Mouse (Mus musculus) heart, adult 8-10 months (tissue): Measurements from ENCODE around the gene Elp5. TPM values are rescaled to one million over a fixed set of nuclear protein-coding genes. Genes with fewer than 3 reads are reported as not detected.
A peak's percentile ranks its signal among the peaks of the same experiment; 100 is the strongest.

Source experiments
- DNase-seq: peaks from one replicate; pipeline ENCODE4 v3.0.0; 2022; ENCODE audit warnings: low spot score
- total RNA-seq, 4 experiments: library from RNA; stranded (reverse); gene quantifications; 2 replicates each; pipeline ENCODE4 v1.2.4; 2022

Elp5 gene
- total RNA-seq, 4 experiments from 2014 or later: 41.7 to 57.3 (median 48.1) TPM

DNA sequence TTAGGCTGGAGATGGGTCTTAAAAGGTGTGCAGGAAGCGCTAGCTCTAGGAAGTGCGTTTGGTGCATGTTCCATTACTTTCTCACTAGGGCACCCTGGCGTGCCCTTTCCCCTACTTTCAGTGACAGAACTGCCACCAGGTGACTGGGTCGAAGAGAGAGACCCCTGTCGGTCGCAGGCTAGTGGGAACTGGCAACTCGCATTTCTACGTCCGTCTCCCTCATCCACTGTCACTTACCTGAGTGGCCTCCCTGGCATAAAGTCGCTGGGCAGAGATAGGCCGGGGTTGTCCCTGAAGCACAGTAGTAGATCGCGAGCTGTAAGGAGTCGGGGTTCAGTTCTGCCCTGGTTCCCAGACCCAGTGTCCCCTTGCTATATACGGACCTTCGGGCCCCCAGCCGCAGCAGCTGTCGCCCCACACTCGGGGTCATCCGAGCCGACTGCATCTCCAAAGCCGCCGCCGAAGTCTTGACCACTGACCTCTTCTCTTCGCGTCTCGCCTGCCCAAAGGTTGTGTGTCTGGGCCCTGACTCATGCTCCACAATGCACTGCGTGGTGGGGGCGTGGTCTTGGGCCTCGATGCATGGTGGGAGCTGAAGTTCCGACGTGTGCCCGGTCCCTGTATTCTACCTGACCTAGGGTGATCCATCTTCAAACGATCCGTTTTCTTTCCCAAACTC is 32.7 kb upstream of the Elp5 start, which contains the start of gene Acadvl:
Gene Acadvl (minus strand): TSS at position 532 of the 679 bp plus-strand sequence.
- peak; percentile 89 for DNase-seq

DNA sequence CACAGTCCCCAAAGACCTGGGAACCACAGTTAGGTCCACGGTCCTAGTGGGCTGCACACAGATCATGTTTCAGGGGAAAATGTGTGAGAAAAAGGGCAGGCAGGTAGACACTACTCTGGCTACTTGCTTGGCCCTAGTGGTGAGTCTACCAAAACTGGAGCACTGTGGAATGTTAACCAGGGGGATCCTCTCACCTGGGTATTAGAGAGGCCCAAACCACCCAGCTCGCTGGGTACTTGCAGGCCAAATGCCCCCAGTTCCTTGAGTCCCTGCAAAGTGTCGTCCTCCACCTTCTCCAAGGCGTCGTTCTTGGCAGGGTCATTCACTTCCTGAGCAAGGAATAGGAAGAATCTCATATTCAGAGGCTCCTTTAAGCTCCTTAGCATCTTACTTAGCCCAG is 31.7 kb upstream of the Elp5 start:
- DNase-seq: no peak

DNA sequence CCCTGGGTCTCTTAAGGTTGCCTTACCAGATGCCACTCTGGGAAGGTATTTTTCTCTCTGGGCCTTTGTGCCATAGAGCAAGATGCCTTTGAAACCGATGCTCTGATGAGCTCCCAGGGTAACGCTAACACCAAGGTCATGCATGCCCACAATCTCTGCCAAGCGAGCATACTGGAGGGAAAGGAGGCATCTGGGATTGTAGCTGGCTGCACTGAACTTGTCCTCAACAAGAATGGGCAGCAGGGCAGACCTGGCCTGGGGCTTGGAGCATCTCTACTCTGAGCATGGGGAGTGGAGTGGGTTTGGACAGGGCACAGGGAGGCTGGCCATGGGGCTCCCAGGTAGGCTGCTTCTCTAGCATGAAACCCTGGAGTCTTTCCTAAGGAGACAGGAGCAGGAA is 31.1 kb upstream of the Elp5 start:
- DNase-seq: no peak

DNA sequence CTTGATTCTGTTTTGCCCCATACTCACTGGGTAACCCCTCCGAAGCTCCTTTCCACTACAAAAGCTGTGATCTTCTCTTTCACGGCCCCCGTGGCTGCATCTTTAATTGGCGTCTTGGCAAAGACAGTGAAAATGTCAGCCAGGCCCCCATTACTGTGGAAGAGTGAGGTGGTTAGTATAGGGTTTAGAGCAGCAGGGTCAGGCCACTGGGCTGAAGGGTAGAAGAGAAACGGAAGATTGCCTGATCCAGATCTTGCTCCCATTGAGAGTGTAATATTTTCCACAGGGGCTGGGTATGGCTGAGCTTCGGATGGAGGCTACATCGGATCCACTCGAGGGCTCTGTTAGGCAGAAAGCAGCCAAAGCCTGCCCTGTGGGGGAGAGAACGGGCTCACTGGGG is 30.6 kb upstream of the Elp5 start:
- no peak for DNase-seq

DNA sequence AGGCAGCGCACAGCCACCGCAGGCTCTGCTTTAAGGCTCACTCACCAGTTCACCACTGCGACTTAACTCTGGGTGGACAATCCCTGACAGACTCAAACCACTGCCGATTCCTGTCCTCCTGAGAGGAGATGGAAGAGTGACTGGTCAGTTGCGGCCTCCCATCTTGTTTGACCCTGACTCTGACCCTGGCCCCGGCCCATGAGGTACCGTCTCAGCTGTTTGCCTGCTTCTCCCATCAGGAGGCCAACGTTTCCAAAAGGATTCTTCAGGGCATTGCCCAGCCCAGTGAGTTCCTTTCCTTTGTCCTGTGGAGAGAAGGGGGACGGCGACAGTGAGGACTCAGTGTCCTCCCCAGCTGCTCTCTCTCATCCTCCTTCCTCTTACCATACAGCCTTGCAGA is 28.6 kb upstream of the Elp5 start:
- DNase-seq: no peak

DNA sequence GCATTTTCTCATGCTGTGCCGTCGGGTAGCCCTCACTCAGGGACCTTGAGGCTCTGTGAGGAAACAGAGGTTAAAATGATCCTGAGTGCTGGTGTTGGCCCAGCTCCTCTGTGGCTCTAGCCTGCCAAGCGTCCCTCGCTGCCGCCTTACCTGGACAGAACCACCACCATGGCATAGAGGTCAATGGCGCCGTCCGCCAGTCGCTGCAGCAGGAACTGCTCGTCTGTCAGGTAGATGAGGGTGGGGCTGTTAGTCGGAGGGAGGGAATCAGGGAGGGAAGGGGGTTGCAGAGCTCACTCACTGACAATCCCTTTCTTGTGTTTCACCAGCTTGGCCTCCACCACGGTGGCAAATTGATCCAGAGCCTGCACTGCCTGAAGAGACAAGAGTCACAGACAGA is 28.2 kb upstream of the Elp5 start:
- no peak for DNase-seq

DNA sequence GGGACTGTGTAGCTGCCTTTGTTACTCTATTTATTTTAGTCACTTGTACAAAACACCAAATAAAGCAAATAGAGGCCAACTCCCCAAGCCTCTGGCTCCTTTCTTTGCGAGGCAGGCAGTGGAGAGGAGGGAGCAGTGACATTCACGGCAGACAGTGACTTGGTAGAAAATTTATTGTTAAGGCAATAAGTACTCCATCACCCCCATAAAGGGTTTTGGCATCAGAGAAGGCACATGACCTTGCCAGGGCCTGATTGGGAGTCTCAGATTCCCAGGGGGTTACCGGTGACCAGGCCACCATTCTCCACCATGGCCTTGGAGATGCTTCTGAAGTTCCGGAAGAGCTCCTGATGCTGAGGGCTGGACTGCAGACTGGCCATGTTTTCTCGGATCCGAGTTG is 27.7 kb upstream of the Elp5 start:
- no peak for DNase-seq

DNA sequence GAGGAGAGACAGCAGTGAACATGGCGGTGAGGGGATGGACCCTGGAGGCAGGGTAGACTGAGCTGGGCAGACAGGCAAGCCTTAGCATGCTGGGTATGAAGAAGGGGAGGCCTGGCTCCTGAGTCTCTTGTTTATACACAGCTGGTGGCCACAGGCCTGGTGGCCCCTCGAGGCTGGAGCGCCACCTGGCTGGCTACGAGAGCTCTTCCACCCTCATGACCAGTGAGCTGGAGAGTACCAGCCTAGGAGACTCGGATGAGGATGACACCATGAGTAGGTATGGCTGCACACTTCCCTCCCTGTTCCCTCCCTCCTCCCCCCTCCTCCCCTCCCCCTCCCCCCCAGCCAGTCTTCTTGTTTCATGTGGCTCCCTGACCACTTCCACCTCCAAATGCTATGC is 23.2 kb upstream of the Elp5 start:
- no peak for DNase-seq

DNA sequence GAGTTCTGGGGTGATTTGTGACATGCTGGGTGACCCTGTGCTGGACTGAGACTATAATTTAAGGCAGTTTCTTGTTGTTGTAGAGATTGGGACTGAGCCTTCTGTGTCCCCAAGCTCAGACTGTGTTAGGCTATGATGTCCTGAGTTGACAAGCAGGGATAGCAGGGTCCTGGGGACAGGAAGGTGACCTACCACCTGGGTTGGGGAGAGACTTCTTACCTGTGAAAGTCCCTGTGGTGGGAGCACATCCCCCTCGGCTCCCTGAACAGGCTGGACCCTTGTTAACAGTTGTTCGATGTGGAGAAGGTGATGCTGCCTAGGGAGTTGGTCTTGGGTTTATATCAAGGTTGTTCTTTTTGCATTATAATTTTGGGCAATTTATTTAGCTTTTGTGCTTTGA is 20.2 kb upstream of the Elp5 start:
- no peak for DNase-seq

DNA sequence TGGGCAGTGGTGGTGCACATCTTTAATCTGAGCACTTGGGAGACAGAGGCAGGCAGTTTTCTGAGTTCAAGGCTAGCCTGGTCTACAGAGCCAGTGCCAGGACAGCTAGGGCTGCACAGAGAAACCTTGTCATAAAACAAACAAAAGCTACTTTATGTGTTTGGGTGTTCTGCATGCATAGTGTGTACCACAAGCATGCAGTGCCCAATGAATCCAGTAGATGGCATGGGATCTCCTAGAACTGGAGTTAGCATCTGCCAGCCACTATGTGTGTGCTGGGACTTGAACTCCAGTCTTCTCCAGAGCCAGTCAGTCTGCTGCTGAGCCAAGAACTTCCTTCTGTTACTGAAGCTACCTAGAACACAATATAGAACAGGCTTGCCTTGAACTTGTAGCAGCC is 19.5 kb upstream of the Elp5 start:
- no peak for DNase-seq

DNA sequence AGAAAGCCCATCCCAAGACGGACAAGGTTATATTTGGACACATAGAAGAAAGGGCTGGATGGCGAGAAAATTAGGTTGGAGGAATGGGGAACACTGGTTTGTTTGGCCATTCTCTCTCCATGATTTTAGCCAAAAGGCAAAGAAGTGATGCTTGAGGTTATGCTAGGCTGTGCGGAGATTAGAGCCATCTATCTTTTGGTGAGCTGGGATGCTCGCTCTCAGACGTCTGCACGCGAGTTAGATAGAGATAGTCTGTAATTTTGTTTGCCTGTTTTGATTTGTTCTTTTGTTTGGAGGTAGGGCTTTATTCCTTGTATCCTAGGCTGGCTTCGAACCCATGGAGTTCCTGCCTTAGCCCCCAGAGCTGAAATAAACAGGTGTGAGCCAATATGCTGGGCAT is 18.8 kb upstream of the Elp5 start:
- DNase-seq: no peak

DNA sequence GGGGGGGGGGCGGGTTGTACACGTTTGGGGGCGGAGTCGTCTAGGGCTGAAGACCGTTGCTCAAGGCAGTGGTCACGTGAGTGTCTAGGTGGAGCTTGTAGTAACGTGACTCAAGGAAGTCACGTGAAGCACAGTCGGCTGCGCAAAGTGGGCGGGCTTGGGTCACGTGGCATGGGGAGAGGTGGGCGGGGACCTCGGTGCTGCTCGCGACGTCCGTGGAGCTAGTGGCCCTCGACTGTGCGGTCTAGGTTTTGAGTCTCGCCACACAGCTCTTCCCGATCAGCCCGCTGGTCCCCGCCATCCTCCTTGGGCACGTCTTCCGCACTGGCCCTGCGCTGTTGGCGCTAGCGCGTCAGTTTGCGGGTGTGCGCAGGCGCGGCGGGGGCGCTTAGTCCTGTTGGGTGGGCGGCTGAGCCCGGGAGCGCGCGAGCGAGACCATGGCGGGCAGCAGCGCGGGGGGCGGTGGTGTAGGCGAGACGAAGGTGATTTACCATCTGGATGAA is 18.1 kb upstream of the Elp5 start, which contains the start of gene Dvl2:
Gene Dvl2 (plus strand): TSS at position 200 of the 503 bp plus-strand sequence.
- peak; percentile 91 for DNase-seq

DNA sequence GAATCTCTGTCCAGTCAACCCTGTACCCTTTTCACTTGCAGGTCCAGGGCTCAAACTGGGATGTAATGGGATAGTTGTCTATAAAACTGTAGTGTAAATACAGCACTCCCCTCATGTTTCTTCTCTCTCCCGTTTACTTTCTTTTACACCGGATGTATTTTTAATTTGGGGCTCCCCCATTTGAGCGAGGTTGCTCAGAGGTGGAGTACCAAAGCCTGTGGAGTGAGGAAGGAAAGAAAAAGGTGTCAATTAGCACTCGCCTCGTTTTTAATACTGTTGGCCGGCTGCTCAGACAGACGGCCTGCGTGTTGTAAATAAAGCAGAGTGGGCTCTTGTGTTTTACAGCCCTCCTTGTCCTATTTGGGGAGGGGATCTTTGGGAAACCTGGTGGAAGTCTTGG is 17.3 kb upstream of the Elp5 start:
- no peak for DNase-seq

DNA sequence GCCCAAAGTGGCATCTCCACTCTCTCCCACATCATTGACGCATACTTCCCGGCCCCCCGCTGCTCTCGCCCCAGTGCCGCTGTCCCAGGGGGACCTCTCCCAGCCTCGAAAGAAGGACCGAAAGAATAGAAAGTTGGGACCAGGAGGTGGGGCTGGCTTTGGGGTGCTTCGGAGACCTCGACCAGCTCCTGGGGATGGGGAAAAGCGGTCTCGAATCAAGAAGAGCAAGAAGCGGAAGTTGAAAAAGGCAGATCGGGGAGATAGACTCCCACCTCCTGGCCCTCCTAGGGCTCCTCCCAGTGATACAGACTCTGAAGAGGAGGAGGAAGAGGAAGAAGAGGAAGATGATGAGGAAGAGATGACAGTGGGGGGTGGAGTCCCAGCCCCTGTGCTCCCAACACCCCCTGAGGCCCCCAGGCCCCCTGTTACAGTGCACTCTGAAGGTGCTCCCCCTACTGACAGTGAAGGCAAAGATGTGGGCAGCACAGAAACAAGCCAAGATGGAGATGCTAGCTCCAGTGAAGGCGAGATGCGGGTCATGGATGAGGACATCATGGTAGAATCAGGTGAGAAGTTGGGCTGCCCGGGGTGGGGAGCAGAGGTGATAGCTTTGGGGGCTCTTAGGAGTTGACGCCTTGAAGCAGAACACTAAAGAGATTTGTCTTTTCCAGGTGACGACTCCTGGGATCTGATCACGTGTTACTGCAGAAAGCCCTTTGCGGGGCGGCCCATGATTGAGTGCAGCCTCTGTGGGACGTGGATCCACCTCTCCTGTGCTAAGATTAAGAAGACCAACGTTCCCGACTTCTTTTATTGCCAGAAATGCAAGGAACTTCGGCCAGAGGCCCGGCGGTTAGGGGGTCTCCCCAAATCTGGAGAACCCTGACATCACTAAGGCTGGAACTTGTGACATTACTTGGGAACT is 16.5 kb upstream of the Elp5 start:
- no peak for DNase-seq

DNA sequence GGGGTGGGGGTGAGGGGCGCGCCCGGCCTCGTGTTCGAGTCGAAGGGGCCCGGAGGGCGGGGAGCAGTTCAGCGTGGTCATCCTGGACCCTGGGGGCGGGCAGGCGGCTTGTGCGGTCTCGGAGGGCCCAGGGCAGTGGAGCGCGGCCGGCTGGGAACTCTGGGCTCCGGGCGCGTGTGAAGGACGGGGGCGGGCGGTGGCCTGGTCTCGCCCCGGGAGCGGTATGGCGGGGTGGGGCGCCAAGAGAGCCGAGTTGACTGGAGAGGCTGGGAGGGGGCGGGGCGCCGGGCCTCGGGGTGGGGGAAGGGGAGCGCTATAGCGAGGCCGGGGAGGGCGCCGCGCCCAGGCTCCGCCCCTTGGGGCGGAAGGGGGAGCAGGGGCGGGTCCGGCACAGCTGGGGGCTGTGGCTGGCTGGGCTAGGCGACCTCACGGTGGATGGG is 14.8 kb upstream of the Elp5 start:
- DNase-seq: peak; percentile 82

DNA sequence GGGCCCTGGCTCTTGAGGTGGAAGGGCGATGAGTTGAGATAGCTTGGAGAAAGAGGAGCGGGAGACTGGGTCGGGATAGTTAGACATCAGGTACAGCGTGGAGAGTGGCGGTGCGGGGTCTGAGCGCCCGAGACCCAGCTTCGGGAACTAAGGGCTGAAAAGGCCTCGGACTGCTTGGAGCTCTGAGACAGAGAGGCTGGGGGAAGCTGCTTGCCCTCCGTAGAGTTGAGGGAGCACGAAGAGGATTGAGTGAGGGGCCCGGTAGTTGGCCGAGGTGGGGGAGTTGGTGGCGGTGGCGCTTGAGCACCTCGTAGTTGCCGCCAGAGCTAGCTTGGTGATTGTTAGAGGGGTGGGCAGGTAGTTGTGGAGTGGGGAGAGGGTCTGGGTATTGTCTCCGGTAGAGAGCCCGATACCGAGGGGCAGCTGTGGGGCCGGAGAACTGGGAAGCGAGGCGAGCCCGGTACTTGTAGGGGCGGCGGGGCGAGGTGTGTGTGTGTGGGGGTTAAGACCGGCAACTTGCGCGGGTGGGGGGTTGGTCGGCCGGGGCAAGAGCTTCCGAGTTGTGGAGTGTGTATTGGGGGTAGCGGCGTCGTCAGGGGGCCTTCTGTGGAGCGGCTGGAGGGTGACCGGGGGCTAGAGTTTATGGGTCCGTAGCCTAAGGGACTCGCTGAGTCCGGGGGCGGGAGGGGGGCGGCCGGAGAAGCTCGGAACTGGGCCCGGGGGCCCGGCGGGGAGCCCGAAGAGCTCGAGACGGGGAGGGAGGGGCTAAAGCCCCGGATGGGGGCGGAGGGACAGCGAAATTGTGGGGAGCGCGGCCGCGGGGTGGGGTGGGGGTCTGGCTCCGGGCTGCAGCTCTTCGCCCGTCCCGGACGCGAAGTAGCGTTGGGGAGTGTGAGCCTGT is 14.1 kb upstream of the Elp5 start:
- no peak for DNase-seq

DNA sequence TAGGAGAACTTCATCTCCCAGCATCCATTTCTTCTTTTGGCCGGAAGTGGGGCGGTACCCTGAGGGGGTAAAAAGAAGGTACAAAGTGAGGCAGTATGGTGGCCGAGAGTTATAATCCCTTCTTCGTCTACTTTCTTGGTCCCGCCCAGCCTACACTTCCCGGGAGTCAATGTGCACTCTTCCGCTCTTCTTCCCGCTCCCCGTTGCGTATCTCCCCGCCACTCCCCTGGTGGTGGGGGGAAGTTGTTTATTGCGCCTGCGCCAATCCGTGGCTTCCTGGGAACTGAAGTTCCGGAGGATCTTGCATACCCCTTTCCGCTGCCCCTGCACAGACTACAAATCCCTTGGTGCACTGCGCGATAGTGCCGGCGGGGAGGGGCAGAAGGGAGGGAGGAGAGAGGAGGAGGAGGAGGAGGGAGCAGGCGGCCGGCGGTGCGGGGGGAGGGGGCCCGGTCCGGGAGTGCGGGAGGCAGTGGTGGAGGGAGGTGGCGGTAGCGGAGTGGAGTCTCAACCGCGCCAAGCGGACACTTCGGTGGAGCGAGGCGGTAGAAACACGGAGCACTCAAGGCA is 13.2 kb upstream of the Elp5 start, which contains the start of gene Phf23:
Gene Phf23 (plus strand): TSS at position 387 of the 570 bp plus-strand sequence.
- DNase-seq: peak; percentile 99

DNA sequence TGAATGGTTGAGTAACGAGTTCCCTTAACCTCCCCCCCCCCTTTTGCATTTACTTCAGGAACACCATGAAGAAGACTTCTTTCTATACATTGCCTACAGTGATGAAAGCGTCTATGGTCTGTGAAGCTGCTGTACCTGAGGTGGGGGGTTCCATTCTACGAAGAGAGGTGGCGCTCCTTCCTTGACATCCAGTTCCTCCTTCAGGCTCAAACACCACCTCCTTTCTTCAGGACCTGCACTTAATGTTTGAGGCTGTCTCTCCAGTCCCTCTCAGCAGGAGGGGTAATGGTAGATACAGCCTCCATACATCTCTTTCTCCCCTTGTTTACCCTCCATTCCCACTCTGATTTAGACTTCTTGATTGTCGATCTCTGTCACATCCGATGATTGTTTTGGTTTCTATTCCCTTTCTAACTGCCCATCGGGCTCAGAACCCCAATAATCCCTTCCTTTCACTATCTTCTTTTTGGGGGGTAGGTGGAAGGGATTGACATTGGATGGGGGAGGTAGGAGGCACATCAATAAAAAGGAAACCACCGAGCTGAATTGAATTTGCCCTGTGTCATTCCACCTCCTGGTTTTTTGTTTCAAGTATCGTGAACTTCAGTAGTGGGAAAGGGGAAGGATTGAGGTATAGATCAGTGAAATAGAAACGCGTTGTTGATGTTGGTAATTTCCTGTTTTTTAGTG is 12.2 kb upstream of the Elp5 start:
- DNase-seq: no peak

DNA sequence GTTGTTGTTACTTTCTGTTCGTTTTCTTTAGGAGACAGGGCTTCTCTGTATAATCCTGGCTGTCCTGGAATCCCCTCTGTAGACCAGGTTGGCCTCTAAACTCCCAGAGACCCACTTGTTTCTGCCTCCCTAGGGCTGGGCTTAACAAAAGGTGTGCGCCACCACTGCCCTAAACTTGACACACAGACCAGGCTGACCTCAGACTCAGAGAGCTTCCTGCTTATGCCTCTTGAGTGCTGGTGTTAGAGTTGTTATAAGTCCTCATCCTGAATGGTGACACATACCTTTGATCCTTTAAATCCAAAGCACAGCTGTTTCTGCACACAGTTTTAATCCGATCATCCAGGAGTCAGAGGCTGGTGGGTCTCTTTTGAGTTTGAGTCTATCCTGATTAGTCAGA is 10.6 kb upstream of the Elp5 start:
- no peak for DNase-seq

DNA sequence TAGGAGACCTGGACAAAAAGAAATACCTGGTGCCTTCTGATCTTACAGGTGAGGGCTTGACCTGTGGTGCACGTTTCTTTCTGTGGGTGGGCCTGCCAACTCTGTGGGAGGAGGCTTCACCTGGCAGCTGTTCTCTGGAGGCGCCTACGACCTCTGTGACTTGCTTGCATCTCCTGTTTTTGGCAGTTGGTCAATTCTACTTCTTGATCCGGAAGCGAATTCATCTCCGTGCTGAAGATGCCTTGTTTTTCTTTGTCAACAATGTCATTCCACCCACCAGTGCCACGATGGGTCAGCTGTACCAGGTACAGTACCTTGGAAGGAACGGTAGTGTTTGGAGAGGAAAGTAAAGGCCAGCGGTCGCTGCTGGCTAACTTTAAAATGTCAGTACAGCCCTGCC is 10.1 kb upstream of the Elp5 start:
- no peak for DNase-seq

DNA sequence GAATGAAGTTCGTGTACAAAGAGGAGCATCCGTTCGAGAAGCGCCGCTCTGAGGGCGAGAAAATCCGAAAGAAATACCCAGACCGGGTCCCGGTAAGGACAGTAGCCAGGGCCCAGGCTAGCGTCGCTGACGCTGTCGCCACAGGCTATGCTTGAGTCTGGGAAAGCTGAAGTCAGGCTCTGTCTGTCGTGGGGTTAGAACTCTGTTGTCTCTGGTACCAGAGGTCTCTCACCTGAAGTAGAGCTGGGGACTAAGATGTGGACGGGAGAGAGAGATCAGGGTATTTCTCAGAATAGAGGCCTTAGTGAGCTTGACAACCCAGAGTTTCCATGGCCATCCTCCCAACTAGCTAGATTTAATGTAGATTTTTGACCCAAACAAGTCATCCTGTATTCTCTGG is 9.4 kb upstream of the Elp5 start:
- DNase-seq: no peak
